Mouse (Mus musculus) MEL (cell line): ENCODE results near the gene Gpr33. TPM values are rescaled to one million over a fixed set of nuclear protein-coding genes. Genes with fewer than 3 reads are reported as not detected.
A peak's percentile ranks its signal among the peaks of the same experiment; 100 is the strongest.

Experiments
- DNase-seq: peaks from one replicate; pipeline ENCODE4 v3.0.0; 2011; ENCODE audit warnings: low read depth, low spot score
- H3K27ac ChIP-seq: 2 replicates; pipeline ENCODE4 v1.5.1; 2012; ENCODE audit warnings: low read depth, mild to moderate bottlenecking, control low read depth, low read length, moderate library complexity; ENCODE audit not compliant: control insufficient read depth
- H3K27me3 ChIP-seq, 2 experiments: fragments of 150-350 bp in 1 of 2; sonication (generic) in 1 of 2; 2 replicates each; pipeline ENCODE4 v1.6.1; 2012; ENCODE audit warnings: low read length in 2 of 2, mild to moderate bottlenecking in 2 of 2, improper control_type of control experiment in 1 of 2, moderate library complexity in 1 of 2; ENCODE audit not compliant: insufficient read depth in 2 of 2, control insufficient read depth in 1 of 2
- H3K36me3 ChIP-seq, 2 experiments: 2 replicates each; pipeline ENCODE4 v1.6.1; 2012 to 2014; ENCODE audit warnings: low read length in 2 of 2, improper control_type of control experiment in 1 of 2, inconsistent platforms in 1 of 2, mild to moderate bottlenecking in 1 of 2; ENCODE audit not compliant: insufficient read depth in 2 of 2, control insufficient read depth in 1 of 2
- H3K4me1 ChIP-seq, 2 experiments: fragments of 150-350 bp in 1 of 2; sonication (generic) in 1 of 2; 2 replicates each; pipeline ENCODE4 v1.6.1; 2012; ENCODE audit warnings: low read length in 2 of 2, improper control_type of control experiment in 1 of 2, mild to moderate bottlenecking in 1 of 2; ENCODE audit not compliant: insufficient read depth in 2 of 2, control insufficient read depth in 1 of 2
- H3K4me3 ChIP-seq, 2 experiments: fragments of 150-350 bp in 1 of 2; sonication (generic) in 1 of 2; 2 replicates each; pipeline ENCODE4 v1.5.1; 2012; ENCODE audit warnings: low read depth in 2 of 2, low read length in 2 of 2, mild to moderate bottlenecking in 2 of 2, moderate library complexity in 2 of 2, control low read depth in 1 of 2, improper control_type of control experiment in 1 of 2; ENCODE audit not compliant: control insufficient read depth in 1 of 2, insufficient read depth in 1 of 2
- H3K79me2 ChIP-seq: 2 replicates; pipeline ENCODE4 v1.6.1; 2012; ENCODE audit warnings: mild to moderate bottlenecking, low read length, moderate library complexity; ENCODE audit not compliant: control insufficient read depth, poor library complexity, insufficient read depth
- H3K9ac ChIP-seq: 2 replicates; pipeline ENCODE4 v1.6.1; 2012; ENCODE audit warnings: low read depth, mild to moderate bottlenecking, control low read depth, low read length, moderate library complexity; ENCODE audit not compliant: control insufficient read depth, poor library complexity, severe bottlenecking
- H3K9me3 ChIP-seq: fragments of 150-350 bp; sonication (generic); replicated peaks from 2 replicates; pipeline ENCODE4 v1.6.1; 2012; ENCODE audit warnings: mild to moderate bottlenecking, low read length, improper control_type of control experiment, moderate library complexity; ENCODE audit not compliant: insufficient read depth
- BHLHE40 ChIP-seq: IDR thresholded peaks from 2 replicates; pipeline ENCODE4 v1.6.1; 2012; ENCODE audit warnings: low read depth, mild to moderate bottlenecking, inconsistent platforms, low read length, improper control_type of control experiment, borderline replicate concordance
- CHD1 ChIP-seq: IDR thresholded peaks from 2 replicates; pipeline ENCODE4 v1.6.1; 2012; ENCODE audit warnings: low read depth, mild to moderate bottlenecking, inconsistent platforms, low read length, improper control_type of control experiment
- CHD2 ChIP-seq: IDR thresholded peaks from 2 replicates; pipeline ENCODE4 v1.6.1; 2011; ENCODE audit warnings: low read length, improper control_type of control experiment
- CTCF ChIP-seq, 3 experiments: IDR thresholded peaks in 2 of 3; conservative IDR thresholded peaks in 1 of 3; 2 replicates each; pipeline ENCODE4 v1.5.1; 2011 to 2012; ENCODE audit warnings: low read length in 3 of 3, low read depth in 2 of 3, mild to moderate bottlenecking in 2 of 3, improper control_type of control experiment in 1 of 3, inconsistent platforms in 1 of 3, mixed read lengths in 1 of 3, moderate library complexity in 1 of 3; ENCODE audit not compliant: control insufficient read depth in 1 of 3, insufficient read depth in 1 of 3, poor library complexity in 1 of 3, severe bottlenecking in 1 of 3
- E2F4 ChIP-seq: IDR thresholded peaks from 2 replicates; pipeline ENCODE4 v1.6.1; 2011; ENCODE audit warnings: low read depth, low read length, improper control_type of control experiment, borderline replicate concordance
- EP300 ChIP-seq, 2 experiments: IDR thresholded peaks; 2 replicates each; pipeline ENCODE4 v1.6.1; 2011; ENCODE audit warnings: improper control_type of control experiment in 2 of 2, low read length in 2 of 2, low read depth in 1 of 2, mild to moderate bottlenecking in 1 of 2
- GABPA ChIP-seq: IDR thresholded peaks from 2 replicates; pipeline ENCODE4 v1.6.1; 2012; ENCODE audit warnings: low read depth, mild to moderate bottlenecking, inconsistent platforms, low read length, improper control_type of control experiment, moderate library complexity
- GATA1 ChIP-seq: IDR thresholded peaks from 2 replicates; pipeline ENCODE4 v1.6.1; 2011; ENCODE audit warnings: low read depth, low read length, improper control_type of control experiment
- HCFC1 ChIP-seq: IDR thresholded peaks from 2 replicates; pipeline ENCODE4 v1.6.1; 2012; ENCODE audit warnings: low read depth, mild to moderate bottlenecking, inconsistent platforms, low read length, improper control_type of control experiment, moderate library complexity
- JUND ChIP-seq: IDR thresholded peaks from 2 replicates; pipeline ENCODE4 v1.6.1; 2011; ENCODE audit warnings: low read depth, mild to moderate bottlenecking, improper control_type of control experiment, low read length
- MAX ChIP-seq: IDR thresholded peaks from 2 replicates; pipeline ENCODE4 v1.6.1; 2011; ENCODE audit warnings: low read length, improper control_type of control experiment
- MAZ ChIP-seq: IDR thresholded peaks from 2 replicates; pipeline ENCODE4 v1.6.1; 2012; ENCODE audit warnings: low read depth, mild to moderate bottlenecking, inconsistent platforms, low read length, improper control_type of control experiment
- MYB ChIP-seq: IDR thresholded peaks from 2 replicates; pipeline ENCODE4 v1.6.1; 2011; ENCODE audit warnings: mild to moderate bottlenecking, low read depth, low read length, improper control_type of control experiment
- MYC ChIP-seq: IDR thresholded peaks from 2 replicates; pipeline ENCODE4 v1.6.1; 2011; ENCODE audit warnings: low read depth, mild to moderate bottlenecking, low read length, improper control_type of control experiment, moderate library complexity
- NELFE ChIP-seq: IDR thresholded peaks from 2 replicates; pipeline ENCODE4 v1.6.1; 2011; ENCODE audit warnings: low read depth, low read length, improper control_type of control experiment
- POLR2A ChIP-seq, 2 experiments: IDR thresholded peaks; 2 replicates each; pipeline ENCODE4 v1.6.1; 2011 to 2012; ENCODE audit warnings: low read length in 2 of 2, mild to moderate bottlenecking in 2 of 2, control low read depth in 1 of 2, improper control_type of control experiment in 1 of 2, low read depth in 1 of 2, moderate library complexity in 1 of 2; ENCODE audit not compliant: control insufficient read depth in 1 of 2, insufficient read depth in 1 of 2, poor library complexity in 1 of 2
- POLR2AphosphoS2 ChIP-seq: IDR thresholded peaks from 2 replicates; pipeline ENCODE4 v1.6.1; 2011; ENCODE audit warnings: low read length, improper control_type of control experiment
- POLR2AphosphoS5 ChIP-seq: IDR thresholded peaks from 2 replicates; pipeline ENCODE4 v1.6.1; 2012; ENCODE audit warnings: low read depth, borderline replicate concordance, mild to moderate bottlenecking, inconsistent platforms, low read length, moderate library complexity, mixed read lengths
- RAD21 ChIP-seq: IDR thresholded peaks from 2 replicates; pipeline ENCODE4 v1.6.1; 2011; ENCODE audit warnings: mild to moderate bottlenecking, low read depth, low read length, improper control_type of control experiment
- RCOR1 ChIP-seq: IDR thresholded peaks from 2 replicates; pipeline ENCODE4 v1.6.1; 2012; ENCODE audit warnings: low read depth, mild to moderate bottlenecking, inconsistent platforms, low read length, improper control_type of control experiment
- SIN3A ChIP-seq: IDR thresholded peaks from 2 replicates; pipeline ENCODE4 v1.6.1; 2012; ENCODE audit warnings: low read length, improper control_type of control experiment, inconsistent platforms
- TCF12 ChIP-seq: IDR thresholded peaks from 2 replicates; pipeline ENCODE4 v1.6.1; 2014; ENCODE audit warnings: low read depth, mild to moderate bottlenecking, inconsistent platforms, low read length, improper control_type of control experiment, moderate library complexity
- UBTF ChIP-seq: IDR thresholded peaks from 2 replicates; pipeline ENCODE4 v1.6.1; 2012; ENCODE audit warnings: low read depth, mild to moderate bottlenecking, inconsistent platforms, low read length, improper control_type of control experiment, moderate library complexity, borderline replicate concordance; ENCODE audit not compliant: insufficient read depth
- USF1 ChIP-seq: IDR thresholded peaks from 2 replicates; pipeline ENCODE4 v1.6.1; 2014; ENCODE audit warnings: low read depth, mild to moderate bottlenecking, inconsistent platforms, low read length, improper control_type of control experiment, moderate library complexity
- USF2 ChIP-seq, 2 experiments: IDR thresholded peaks; 2 replicates each; pipeline ENCODE4 v1.6.1; 2011 to 2012; ENCODE audit warnings: improper control_type of control experiment in 2 of 2, low read length in 2 of 2, borderline replicate concordance in 1 of 2, inconsistent platforms in 1 of 2, low read depth in 1 of 2, mild to moderate bottlenecking in 1 of 2; ENCODE audit not compliant: insufficient read depth in 1 of 2
- ZC3H11A ChIP-seq: IDR thresholded peaks from 2 replicates; pipeline ENCODE4 v1.6.1; 2012; ENCODE audit warnings: low read depth, mild to moderate bottlenecking, inconsistent platforms, low read length, improper control_type of control experiment
- ZKSCAN1 ChIP-seq: IDR thresholded peaks from 2 replicates; pipeline ENCODE4 v1.6.1; 2012; ENCODE audit warnings: low read depth, mild to moderate bottlenecking, inconsistent platforms, low read length, improper control_type of control experiment, moderate library complexity
- ZMIZ1 ChIP-seq: IDR thresholded peaks from 2 replicates; pipeline ENCODE4 v1.6.1; 2012; ENCODE audit warnings: low read depth, mild to moderate bottlenecking, inconsistent platforms, low read length, improper control_type of control experiment, moderate library complexity
- ZNF384 ChIP-seq: IDR thresholded peaks from 2 replicates; pipeline ENCODE4 v1.6.1; 2012; ENCODE audit warnings: low read depth, mild to moderate bottlenecking, inconsistent platforms, low read length, improper control_type of control experiment
- polyA plus RNA-seq, 2 experiments: library from polyadenylated mRNA; stranded (reverse) in 1 of 2; unstranded in 1 of 2; fragments of >175 nt in 1 of 2; fragments of >200 nt in 1 of 2; gene quantifications; 2 replicates each; pipeline versions ENCODE4 v1.2.1 to v1.2.4; 2012; ENCODE audit warnings: low replicate concordance in 2 of 2, low read depth in 1 of 2; ENCODE audit not compliant: insufficient read length in 2 of 2, insufficient read depth in 1 of 2, missing spikeins in 1 of 2
- total RNA-seq: library from RNA; depleted of rRNA; stranded (reverse); fragments of 300-350 nt; gene quantifications from 2 replicates; pipeline ENCODE4 v1.2.3, GENCODE M21; 2012

Gpr33 gene
- total and polyA plus RNA-seq, 3 experiments: not detected

DNA sequence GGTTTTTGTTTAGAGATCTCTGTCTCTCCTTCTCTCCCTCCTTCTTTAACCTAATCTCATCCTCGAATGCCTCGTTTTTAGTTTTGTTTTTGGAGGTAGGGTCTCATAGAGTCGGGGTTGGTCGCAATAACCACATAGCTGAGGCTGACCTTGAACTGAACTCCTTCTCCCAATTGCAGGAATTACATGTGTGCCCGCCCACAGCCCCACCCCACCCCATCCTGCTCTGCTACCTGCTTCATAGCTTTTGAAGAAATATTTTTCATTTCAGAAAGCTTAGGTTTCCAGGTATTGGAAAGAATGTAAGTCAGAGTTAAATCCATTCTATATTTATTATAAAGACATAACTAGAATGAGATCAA is 21.2 kb downstream of the Gpr33 start:
- Histone ChIP-seq H3K9ac (peak overlapping the region; percentile 41), H3K4me3 (peak overlapping the region; percentile 74 to 87; a peak in 3 of 4 replicates), H3K27ac (no peak overlapping the region), H3K9me3 (no peaks in the 10 kb centered on the region), H3K36me3 (peaks cover 0 to 19% of the 10 kb centered on the region in 2 experiments; a peak in 2 of 4 replicates), H3K4me1 (peaks cover 9 to 15% of the 10 kb centered on the region in 2 experiments), H3K79me2 (peaks cover 5% of the 10 kb centered on the region; the same call in 1 of the 2 replicates), H3K27me3 (no peaks in the 10 kb centered on the region)
- no peak for DNase-seq
- TF ChIP-seq EP300 (IDR thresholded peaks at IDR 0.05; ENCODE audit: low read depth in 1 of 2, low read length in 2 of 2): no peak
- no peak for TF ChIP-seq SIN3A
- TF ChIP-seq USF2 (IDR thresholded peaks at IDR 0.05; ENCODE audit: borderline replicate concordance in 1 of 2, insufficient read depth in 1 of 2, low read depth in 1 of 2, low read length in 2 of 2): no peak

DNA sequence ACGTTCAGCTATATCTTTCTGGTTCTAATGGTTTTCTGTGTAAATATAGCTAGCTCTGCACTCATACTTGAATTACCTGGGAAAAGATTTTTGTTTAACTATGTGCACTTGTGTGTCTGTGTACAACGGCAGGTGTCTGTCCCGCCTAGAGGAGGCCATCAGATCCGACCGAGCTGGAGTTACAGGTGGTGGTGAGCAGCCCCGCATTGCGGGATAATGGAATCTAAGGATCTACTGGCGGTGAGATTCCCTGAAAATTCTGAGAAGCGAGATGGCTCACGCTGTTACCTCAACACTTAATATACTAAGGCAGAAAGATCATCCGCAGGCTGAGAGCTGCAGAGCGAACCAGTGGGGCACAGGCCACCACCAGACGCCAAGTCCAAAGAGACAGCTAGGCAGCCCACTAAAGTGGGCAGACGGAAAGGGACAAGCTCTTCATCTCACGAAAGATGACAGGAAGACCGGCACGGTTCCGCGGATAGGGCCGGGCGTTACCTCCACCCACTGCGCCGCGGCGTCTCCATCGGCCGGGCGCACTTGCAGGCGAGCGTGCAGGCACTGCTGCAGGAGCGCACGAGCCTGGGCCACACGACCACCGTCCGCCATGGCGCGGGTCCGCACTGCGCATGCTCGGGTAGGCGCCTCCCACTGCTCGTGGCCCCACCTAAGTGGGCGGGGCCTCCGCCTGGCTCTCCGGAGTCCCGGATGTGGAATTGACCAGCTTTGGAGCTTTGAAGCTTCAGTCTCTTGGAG is 21.8 kb downstream of the Gpr33 start, which contains the start of gene Dtd2:
Dtd2 (minus strand) TSS at position 625 of the 756 bp plus-strand sequence.
- peak within 1 kb of the TSS; percentile 48 for H3K27ac ChIP-seq
- TF ChIP-seq NELFE (peak; percentile 95), POLR2AphosphoS5 (0 out of 2 replicates have a peak, but pooled peaks have one; percentile 45), EP300 (IDR thresholded peaks at IDR 0.05; ENCODE audit: low read depth in 1 of 2, low read length in 2 of 2) (no peak), MAX (no peak), POLR2AphosphoS2 (peak; percentile 83; the same call in 1 of the 2 replicates), ZMIZ1 (peak; percentile 82; the same call in 1 of the 2 replicates), ZKSCAN1 (no peak), RCOR1 (no peak), SIN3A (peak; percentile 60), USF2 (IDR thresholded peaks at IDR 0.05; ENCODE audit: borderline replicate concordance in 1 of 2, insufficient read depth in 1 of 2, low read depth in 1 of 2, low read length in 2 of 2) (no peak), GABPA (no peak), ZC3H11A (no peak), USF1 (peak; percentile 42; the same call in 1 of the 2 replicates), CHD1 (no peak), TCF12 (peak; percentile 74), JUND (no peak), HCFC1 (peak; percentile 70), MAZ (0 out of 2 replicates have a peak, but pooled peaks have one; percentile 12), MYB (no peak), POLR2A (IDR thresholded peaks at IDR 0.05; ENCODE audit: control insufficient read depth in 1 of 2, insufficient read depth in 1 of 2, low read depth in 1 of 2, low read length in 2 of 2, poor library complexity in 1 of 2) (peak; percentile 96 to 99), MYC (no peak), CHD2 (no peak), ZNF384 (no peak), RAD21 (no peak), UBTF (no peak), CTCF (IDR thresholded peaks at IDR 0.05 in 2 of 3, conservative IDR thresholded peaks at IDR 0.05 in 1 of 3; ENCODE audit: control insufficient read depth in 1 of 3, insufficient read depth in 1 of 3, low read depth in 2 of 3, low read length in 3 of 3, poor library complexity in 1 of 3, severe bottlenecking in 1 of 3) (no peak), BHLHE40 (peak; percentile 25; the same call in 1 of the 2 replicates), GATA1 (no peak), E2F4 (no peak)

More for the DNA sequence above, 21.8 kb downstream of the Gpr33 start, which contains the start of gene Dtd2:
- Histone ChIP-seq H3K27me3 (no peaks in the 10 kb centered on the region), H3K79me2 (peaks cover 5% of the 10 kb centered on the region; the same call in 1 of the 2 replicates), H3K4me1 (peaks cover 9 to 15% of the 10 kb centered on the region in 2 experiments), H3K4me3 (peak within 1 kb of the TSS; percentile 74 to 87), H3K9ac (peak within 1 kb of the TSS; percentile 79), H3K9me3 (no peaks in the 10 kb centered on the region), H3K36me3 (peaks cover 0 to 19% of the 10 kb centered on the region in 2 experiments; a peak in 2 of 4 replicates)
- peak; percentile 92 for DNase-seq
